Comparison of ENCODE assay signal across 15 mouse cellular contexts in genomic region chr6:22206630-22207293, GRCm38 (mm10).
A peak's percentile ranks its signal among the peaks of the same experiment; 100 is the strongest.
DNase-seq lines count a peak whose midpoint lies in the region; ATAC-seq and TF ChIP-seq lines count a peak whose summit lies in the region.
"Had no signal": no experiment of that assay in that cellular context is flagged by ENCODE, and none has a peak within 500 bp of the region (broad histone marks: within the 10 kb centered on the region; RNA-seq: fewer than 3 reads in every experiment).

No protein-coding gene starts in this region.

- H3K9ac ChIP-seq in intestine, embryonic 14.5 days (ENCODE audit: low read length), result no peak overlapping the region
- no peak overlapping the region for H3K9ac ChIP-seq in intestine, postnatal 0 days (ENCODE audit: low read depth, low read length)
- H3K9ac ChIP-seq in forebrain, postnatal 0 days, result no peak overlapping the region
- H3K9ac ChIP-seq: heart, embryonic 13.5 days; kidney, embryonic 15.5 days; neural tube, embryonic 12.5 days had no signal

- H3K36me3 ChIP-seq in intestine, embryonic 14.5 days (ENCODE audit: control insufficient read depth, insufficient read depth, low read length), result no peaks in the 10 kb centered on the region
- no peaks in the 10 kb centered on the region for H3K36me3 ChIP-seq in intestine, postnatal 0 days (ENCODE audit: control insufficient read depth, insufficient read depth)
- H3K36me3 ChIP-seq in forebrain, postnatal 0 days (ENCODE audit: insufficient read depth), result no peaks in the 10 kb centered on the region
- no peaks in the 10 kb centered on the region for H3K36me3 ChIP-seq in myocyte (ENCODE audit: control insufficient read depth, insufficient read depth)
- H3K36me3 ChIP-seq: G1E; heart, embryonic 13.5 days; kidney, embryonic 15.5 days; neural tube, embryonic 12.5 days had no signal

- TF ChIP-seq POLR2A in myocyte (IDR thresholded peaks at IDR 0.05; ENCODE audit: insufficient read length, low read depth), result no peak

- H3K4me2 ChIP-seq in intestine, embryonic 14.5 days (ENCODE audit: low read length), result no peak overlapping the region
- H3K4me2 ChIP-seq in intestine, postnatal 0 days (replicated peaks; ENCODE audit: low read depth), result no peak overlapping the region
- H3K4me2 ChIP-seq in forebrain, postnatal 0 days (ENCODE audit: low read depth), result peak overlapping the region; percentile 36
- H3K4me2 ChIP-seq in myocyte (ENCODE audit: low read depth), result no peak overlapping the region
- H3K4me2 ChIP-seq: kidney, embryonic 15.5 days had no signal

- no peak overlapping the region for H3ac ChIP-seq in myocyte (ENCODE audit: control insufficient read depth, insufficient read length)

- H3K9me3 ChIP-seq in intestine, embryonic 14.5 days (ENCODE audit: control insufficient read depth, low read length), result no peaks in the 10 kb centered on the region
- H3K9me3 ChIP-seq in intestine, postnatal 0 days (ENCODE audit: control insufficient read depth), result no peaks in the 10 kb centered on the region
- no peaks in the 10 kb centered on the region for H3K9me3 ChIP-seq in forebrain, postnatal 0 days (ENCODE audit: low read length)
- H3K9me3 ChIP-seq: G1E; heart, embryonic 13.5 days; kidney, embryonic 15.5 days; limb, embryonic 10.5 days; neural tube, embryonic 12.5 days had no signal

- WGBS in intestine, embryonic 14.5 days, result 54% methylated on average over 6 of the region's 6 CpGs
- WGBS in intestine, postnatal 0 days, result 64% methylated on average over 6 of the region's 6 CpGs
- WGBS in forebrain, postnatal 0 days, result 46% methylated on average over 6 of the region's 6 CpGs

- H3K4me1 ChIP-seq in intestine, embryonic 14.5 days (replicated peaks; ENCODE audit: control insufficient read depth, insufficient read depth, low read length), result no peaks in the 10 kb centered on the region
- no peaks in the 10 kb centered on the region for H3K4me1 ChIP-seq in intestine, postnatal 0 days (replicated peaks; ENCODE audit: control insufficient read depth, insufficient read depth, low read length)
- H3K4me1 ChIP-seq in forebrain, postnatal 0 days (ENCODE audit: insufficient read depth), result 0 out of 2 replicates have a peak, but pooled peaks cover 9% of the 10 kb centered on the region
- H3K4me1 ChIP-seq: neural tube, embryonic 12.5 days had no signal

- H3K27me3 ChIP-seq in intestine, embryonic 14.5 days (replicated peaks; ENCODE audit: control insufficient read depth, insufficient read depth, low read length), result no peaks in the 10 kb centered on the region
- H3K27me3 ChIP-seq in intestine, postnatal 0 days (replicated peaks; ENCODE audit: control insufficient read depth, insufficient read depth, low read length), result no peaks in the 10 kb centered on the region
- H3K27me3 ChIP-seq in forebrain, postnatal 0 days (ENCODE audit: insufficient read depth, low read length), result no peaks in the 10 kb centered on the region
- H3K27me3 ChIP-seq in myocyte (ENCODE audit: control insufficient read depth, insufficient read depth, insufficient read length), result no peaks in the 10 kb centered on the region
- H3K27me3 ChIP-seq: heart, embryonic 13.5 days; kidney, embryonic 15.5 days; neural tube, embryonic 12.5 days had no signal

- no peak overlapping the region for H3K4me3 ChIP-seq in intestine, embryonic 14.5 days (ENCODE audit: low read depth, low read length)
- H3K4me3 ChIP-seq in intestine, postnatal 0 days (ENCODE audit: low read depth, low read length), result no peak overlapping the region
- H3K4me3 ChIP-seq in forebrain, postnatal 0 days (ENCODE audit: low read depth, low read length), result no peak overlapping the region
- peak overlapping the region; percentile 38 for H3K4me3 ChIP-seq in layer of hippocampus, adult 2 months
- no peak overlapping the region for H3K4me3 ChIP-seq in myocyte
- H3K4me3 ChIP-seq: heart, embryonic 13.5 days; kidney, embryonic 15.5 days; limb, embryonic 10.5 days; neural tube, embryonic 12.5 days had no signal

- no peak for ATAC-seq in intestine, embryonic 14.5 days (replicated peaks; ENCODE audit: low FRiP score, low TSS enrichment, low read depth)
- ATAC-seq in intestine, postnatal 0 days, result no peak
- ATAC-seq in forebrain, postnatal 0 days, result peak; percentile 80

- 0 out of 2 replicates have a peak overlapping the region, but pooled peaks have one; percentile 27 for H3K27ac ChIP-seq in intestine, embryonic 14.5 days (ENCODE audit: low read depth)
- no peak overlapping the region for H3K27ac ChIP-seq in intestine, postnatal 0 days (ENCODE audit: low read depth, low read length)
- no peak overlapping the region for H3K27ac ChIP-seq in forebrain, postnatal 0 days (ENCODE audit: low read depth, low read length)
- H3K27ac ChIP-seq in layer of hippocampus, adult 2 months, result peak overlapping the region; percentile 36; the same call in 1 of the 2 replicates
- H3K27ac ChIP-seq: kidney, embryonic 15.5 days; neural tube, embryonic 12.5 days had no signal

- TF ChIP-seq CTCF in intestine, postnatal 0 days (IDR thresholded peaks at IDR 0.05; ENCODE audit: low read depth), result no peak
- no peak for TF ChIP-seq CTCF in forebrain, postnatal 0 days (IDR thresholded peaks at IDR 0.05; ENCODE audit: low read depth)
- TF ChIP-seq CTCF in layer of hippocampus, adult 2 months (conservative IDR thresholded peaks at IDR 0.05), result no peak

- no peak for DNase-seq in intestine, embryonic 14.5 days (ENCODE audit: low spot score)
- peak; percentile 60 for DNase-seq in forebrain, postnatal 0 days
- DNase-seq in layer of hippocampus, adult 2 months (ENCODE audit: low spot score in 2 of 2), result peak; percentile 46 to 48
- DNase-seq in thymus, postnatal 0 days (ENCODE audit: low spot score), result no peak
- DNase-seq in ovary, postnatal 10 days (ENCODE audit: low spot score), result no peak
- DNase-seq: cerebellum, adult 9-11 months; spleen, adult 18-20 months; thymus, postnatal 4 days had no signal

- H3K79me2 ChIP-seq in myocyte (ENCODE audit: control insufficient read depth, insufficient read depth), result no peaks in the 10 kb centered on the region

TF ChIP-seq in myocyte, 11 proteins besides CTCF, POLR2A, EP300 and RAD21:
- TF ChIP-seq REST (IDR thresholded peaks at IDR 0.05; ENCODE audit: insufficient read depth, insufficient read length) (no peak), SRF (IDR thresholded peaks at IDR 0.05; ENCODE audit: control insufficient read depth, insufficient read length, low read depth) (no peak), E2F4 (IDR thresholded peaks at IDR 0.05; ENCODE audit: insufficient read depth) (no peak), MYOG (IDR thresholded peaks at IDR 0.05; ENCODE audit: control insufficient read depth in 1 of 3, insufficient read depth in 1 of 3, insufficient read length in 2 of 3, low read depth in 2 of 3) (peak in 2 of 3 experiments; percentile 9 to 34), USF1 (IDR thresholded peaks at IDR 0.05; ENCODE audit: low read depth) (no peak), TCF12 (IDR thresholded peaks at IDR 0.05; ENCODE audit: insufficient read depth, poor library complexity, severe bottlenecking) (no peak), TCF3 (IDR thresholded peaks at IDR 0.05; ENCODE audit: insufficient read length, low read depth) (no peak), CEBPB (IDR thresholded peaks at IDR 0.05; ENCODE audit: insufficient read depth, poor library complexity, severe bottlenecking) (no peak), POLR2AphosphoS2 (IDR thresholded peaks at IDR 0.05; ENCODE audit: insufficient read length, low read depth) (no peak), MYOD1 (IDR thresholded peaks at IDR 0.05; ENCODE audit: control insufficient read depth in 1 of 3, insufficient read length in 2 of 3, low read depth in 2 of 3) (peak in 1 of 3 experiments; percentile 44)

Comparison
In these comparisons a context has a peak if more than half of its experiments do, and no peak if none do; other contexts are left out.
1. H3K27ac ChIP-seq: peak in intestine, embryonic 14.5 days (single experiment) and layer of hippocampus, adult 2 months (single experiment); none in intestine, postnatal 0 days (single experiment) and forebrain, postnatal 0 days (single experiment).
2. DNase-seq: peak in forebrain, postnatal 0 days (single experiment) and layer of hippocampus, adult 2 months (2 of 2); none in intestine, embryonic 14.5 days (single experiment), thymus, postnatal 0 days (single experiment) and ovary, postnatal 10 days (single experiment).